Mouse (Mus musculus) cerebellum, postnatal 10 days (tissue): ENCODE measurements around the gene Scn1b.
A peak's percentile ranks its signal among the peaks of the same experiment; 100 is the strongest.

Experiments
- DNase-seq, 2 experiments: peaks; one replicate each; pipeline ENCODE4 v3.0.0; 2021; ENCODE audit warnings: mixed read lengths in 2 of 2

Gene Scn1b

DNA sequence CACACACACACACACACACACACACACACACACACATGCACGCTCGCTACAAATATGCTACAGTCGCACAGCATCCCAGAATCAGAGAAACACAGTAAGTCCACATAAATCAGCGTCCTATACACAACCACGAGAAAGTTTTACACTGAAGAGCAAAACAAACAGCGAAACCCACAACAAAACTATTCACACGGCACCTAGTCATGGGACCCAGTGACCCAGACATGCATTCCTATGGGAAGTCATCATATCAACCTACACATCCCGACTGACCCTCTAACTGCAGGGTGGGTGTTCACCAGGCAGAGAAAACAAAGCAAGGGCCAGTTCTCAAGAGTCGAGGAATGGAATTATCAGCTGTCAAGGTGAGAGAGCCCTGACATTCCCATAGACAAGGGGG, 22.5 kb upstream of the Scn1b start:
- no peak for DNase-seq

DNA sequence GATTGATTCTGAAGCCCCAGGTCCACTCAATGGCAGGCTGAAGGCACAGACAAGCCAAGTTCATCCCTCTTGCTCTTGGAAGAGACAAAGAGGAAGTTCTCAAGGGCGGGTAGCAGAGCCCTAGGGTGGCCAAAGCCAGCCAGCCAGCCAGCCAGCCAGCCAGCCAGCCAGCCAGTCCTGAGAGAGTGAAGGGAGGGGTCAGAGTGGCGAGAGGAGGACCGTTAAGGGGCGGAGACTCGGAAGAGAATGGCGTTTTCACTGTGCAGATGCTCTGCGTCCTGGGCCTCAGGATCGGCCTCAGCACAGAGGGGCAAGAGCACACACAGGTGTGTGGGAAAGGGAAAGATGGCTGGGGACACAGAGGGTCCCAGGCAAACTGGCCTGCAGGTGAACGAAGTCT, 22.0 kb upstream of the Scn1b start:
- DNase-seq, result peak; percentile 77 to 84

DNA sequence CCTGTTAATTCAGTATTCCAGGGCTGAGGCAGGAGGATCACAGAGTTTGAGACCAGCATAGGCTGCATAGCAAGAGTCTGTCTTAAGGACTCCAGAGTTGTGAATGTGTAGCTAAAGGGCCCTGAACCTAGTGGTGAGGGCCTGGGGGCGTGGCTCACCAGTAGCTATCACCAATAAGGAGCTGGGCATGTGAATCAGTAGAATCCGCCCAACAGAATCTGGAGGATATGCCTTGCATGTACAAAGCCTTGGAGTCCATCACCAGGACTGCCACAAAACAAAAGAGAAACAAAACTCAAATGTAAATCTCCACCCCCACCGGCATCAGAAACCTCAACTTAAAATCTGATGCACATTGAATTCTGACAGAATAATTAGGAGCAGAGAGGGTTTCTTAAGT, 21.3 kb upstream of the Scn1b start:
- DNase-seq, result no peak

DNA sequence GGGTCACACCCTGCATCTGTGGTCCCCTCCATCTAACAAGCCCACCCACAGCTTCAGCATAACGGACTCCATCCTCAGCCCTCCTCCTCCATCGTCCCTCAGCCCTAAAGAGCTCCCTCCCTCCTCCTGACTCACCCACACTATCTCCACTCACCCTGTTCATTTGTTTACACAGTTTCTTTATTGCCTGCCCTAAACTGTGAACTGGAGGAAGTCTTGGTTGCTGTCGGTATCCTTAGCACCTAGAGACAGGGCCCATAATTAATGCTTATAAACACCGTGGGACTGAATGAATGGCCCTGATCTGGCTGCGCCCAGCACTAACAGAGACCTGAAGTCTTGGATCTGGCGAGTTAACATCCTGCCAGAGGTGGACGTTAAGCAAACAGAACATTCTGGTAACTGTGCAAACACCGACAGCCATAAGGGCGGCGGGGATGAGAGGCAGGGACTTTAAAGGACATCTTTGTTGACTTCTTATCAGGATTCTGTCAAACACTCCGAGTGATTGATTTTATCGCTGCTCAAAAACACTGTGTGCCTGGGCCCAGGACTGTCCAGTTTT, 18.9 kb upstream of the Scn1b start:
- no peak for DNase-seq

DNA sequence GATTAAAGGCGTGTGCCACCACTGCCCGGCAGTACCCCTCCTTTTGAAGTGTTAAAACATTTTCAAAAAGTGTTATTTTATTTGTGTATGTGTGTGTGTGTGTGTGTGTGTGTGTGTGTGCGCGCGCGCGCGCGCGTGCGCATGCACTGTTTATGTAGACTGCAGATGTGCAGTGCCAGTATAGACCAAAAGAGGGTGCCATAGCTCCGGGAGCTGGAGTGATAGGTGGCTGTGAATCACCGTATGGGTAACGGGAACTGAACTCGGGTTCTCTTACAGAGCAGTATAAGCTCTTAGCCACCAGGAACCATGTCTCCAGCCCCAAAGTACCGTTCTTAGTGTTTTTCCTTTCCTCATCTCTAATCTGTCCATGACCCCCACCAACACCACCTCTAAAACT, 18.1 kb upstream of the Scn1b start:
- DNase-seq, result no peak

DNA sequence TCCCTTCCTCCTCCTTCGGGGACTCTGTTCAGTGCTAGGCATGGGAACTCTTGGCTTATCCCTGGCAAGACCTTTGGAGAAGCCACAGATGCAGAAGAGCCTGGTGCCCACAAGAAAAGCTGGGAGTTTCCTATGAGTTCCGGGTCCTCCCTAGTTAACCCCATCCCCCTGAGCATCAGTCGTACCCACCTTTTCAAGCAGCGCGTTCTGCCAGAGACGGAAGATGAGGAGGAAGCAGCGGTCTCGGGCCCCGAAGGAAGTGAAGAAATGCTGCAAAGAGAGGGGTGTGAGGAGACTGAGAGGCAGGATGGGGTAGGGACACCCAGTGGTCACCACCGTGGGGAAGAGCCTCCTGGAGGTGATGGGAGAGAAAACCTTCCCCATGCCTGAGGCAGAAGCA, 14.1 kb upstream of the Scn1b start:
- no peak for DNase-seq

DNA sequence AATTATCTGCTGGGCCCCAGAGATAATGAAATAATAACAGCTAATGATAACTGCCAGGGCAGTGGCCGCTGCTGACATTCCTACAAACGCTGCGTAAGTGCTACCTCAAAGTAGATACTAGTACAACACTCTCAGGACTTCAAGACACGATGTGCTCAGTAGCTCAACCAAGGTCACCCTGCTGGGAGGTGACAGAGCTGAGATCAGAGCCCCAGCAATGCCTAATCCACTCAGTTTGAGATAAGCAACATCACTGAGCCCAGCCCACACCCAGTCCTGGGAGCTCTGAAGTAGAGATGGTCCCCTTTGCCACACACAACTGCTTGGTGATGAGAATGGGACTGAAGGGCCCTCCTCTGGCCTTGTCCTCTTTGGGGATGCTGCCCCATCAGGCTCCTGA, 13.5 kb upstream of the Scn1b start:
- no peak for DNase-seq

DNA sequence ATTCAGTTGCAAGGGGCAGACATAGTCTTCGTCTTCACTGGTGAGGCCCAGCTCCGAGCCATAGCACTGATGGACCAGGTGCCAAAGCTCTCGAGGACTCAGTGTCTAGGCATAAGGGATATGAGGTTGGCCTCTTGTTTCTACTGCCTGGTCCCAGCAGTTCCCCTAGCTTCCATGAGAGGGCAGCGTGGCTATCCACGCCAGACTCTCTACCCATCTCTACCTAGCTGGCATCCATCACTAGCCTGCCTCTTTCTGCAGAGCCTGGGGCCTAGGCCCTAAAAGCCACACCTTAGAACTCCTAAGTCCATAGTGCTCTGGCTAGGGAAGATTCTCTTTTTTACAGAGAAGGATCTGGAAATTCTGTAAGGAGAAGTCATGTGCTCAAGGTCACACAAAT, 13.0 kb upstream of the Scn1b start:
- peak; percentile 82 to 85 for DNase-seq

DNA sequence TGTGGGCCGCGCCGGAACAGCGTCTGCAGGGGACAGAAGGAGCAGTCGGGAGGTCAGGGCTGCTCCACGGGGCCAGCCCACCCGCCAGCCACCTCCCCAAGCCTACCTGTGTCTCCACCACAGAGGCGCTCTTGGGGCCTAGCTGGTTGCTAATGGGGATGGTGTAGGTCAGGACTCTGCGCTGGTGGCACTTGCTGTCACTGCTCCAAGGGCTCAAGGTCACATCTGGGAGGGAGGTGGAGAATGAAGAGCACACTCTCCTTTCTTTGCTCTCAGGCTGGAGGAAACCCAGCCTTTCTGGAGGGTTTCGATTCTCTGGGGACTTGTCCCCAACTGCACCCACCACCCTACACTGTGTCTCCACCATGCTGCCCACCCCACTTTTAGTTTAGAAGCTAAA, 8.9 kb upstream of the Scn1b start:
- peak in 1 of 2 experiments; percentile 4 for DNase-seq

DNA sequence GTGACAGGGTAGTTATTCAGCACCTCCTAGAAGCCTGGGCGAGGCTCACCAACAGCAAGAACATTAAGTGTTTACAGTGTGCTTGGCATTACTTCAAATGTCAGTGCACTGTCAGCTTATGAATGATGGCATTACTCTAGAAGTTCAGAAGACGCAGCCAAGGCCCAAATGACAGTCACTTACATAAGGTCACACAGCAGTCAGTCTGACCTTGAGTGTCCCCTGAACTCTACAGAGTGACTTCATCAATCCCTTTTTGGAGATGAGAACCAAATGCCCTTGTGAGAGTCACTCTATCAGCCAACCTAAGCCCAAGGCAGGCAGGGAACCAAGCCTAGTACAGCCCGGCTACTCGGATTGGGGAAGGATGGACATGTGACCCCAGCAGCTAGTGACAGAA, 5.1 kb upstream of the Scn1b start:
- peak in 1 of 2 experiments; percentile 1 for DNase-seq

DNA sequence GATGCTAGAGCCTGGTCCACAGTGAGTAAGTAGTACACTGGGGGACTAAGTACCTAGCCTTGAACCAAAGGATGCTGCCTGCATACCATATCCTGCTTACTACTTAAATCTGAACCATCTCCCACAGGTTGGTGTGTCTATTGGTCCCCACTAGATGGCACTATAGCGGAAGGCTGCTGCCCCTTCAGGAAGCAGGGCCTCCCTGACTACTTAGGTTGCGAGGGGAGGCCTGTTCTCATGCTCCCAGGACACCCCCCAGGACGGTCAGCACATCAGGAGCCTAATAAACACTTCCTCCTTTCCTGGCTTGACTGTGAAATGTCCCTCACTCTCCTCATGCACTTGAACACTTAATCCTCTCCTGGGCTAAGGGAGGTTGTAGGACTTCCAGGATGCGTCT, 4.0 kb upstream of the Scn1b start:
- peak; percentile 71 to 85 for DNase-seq

DNA sequence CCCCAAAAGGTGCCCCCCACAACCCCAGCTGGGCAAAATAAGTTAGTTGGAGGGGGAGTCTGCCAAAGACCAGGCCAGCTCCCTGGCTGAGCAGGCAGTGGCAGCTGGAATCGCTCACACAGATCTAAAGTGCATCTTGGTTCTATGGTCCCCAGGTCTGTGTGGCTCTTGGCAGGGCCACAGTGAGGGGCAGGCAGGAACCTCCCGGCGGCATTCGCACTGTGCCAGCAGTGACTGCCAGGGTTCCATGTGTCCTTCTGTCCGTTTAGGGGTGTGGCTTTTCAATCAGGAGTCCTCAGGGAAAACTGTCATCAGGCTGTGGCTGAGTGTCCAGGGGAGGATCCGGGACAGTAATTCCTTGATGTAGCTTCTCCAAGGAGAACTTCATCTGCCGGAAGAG, 3.4 kb upstream of the Scn1b start:
- DNase-seq, result no peak

DNA sequence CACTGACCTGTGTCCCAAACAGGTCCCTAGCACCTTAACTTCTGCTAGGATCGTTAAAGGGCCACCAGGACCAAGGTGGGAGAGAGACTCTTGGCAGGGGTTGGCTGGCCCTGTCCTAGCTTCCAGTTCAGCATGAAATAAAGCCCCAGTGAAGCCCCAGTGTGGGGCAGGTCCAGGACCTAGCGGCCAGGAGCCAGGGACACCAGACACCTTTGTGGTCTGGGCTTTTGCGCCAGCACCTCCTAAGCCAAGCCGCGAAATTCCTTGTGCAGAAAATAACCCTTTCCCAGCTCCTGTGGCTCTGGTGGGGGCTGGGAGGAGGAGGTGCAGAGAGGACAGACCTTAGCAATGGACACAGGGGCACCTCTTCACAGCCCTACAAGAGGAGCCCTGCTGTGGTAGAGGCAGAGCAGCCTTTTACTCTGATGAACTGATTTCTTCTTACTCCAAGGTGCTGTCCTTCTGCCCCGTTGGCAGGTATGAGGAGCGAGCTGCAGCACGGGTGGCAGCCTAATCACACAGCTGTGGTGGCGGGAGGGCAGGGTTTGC, 1.4 kb upstream of the Scn1b start:
- no peak for DNase-seq

DNA sequence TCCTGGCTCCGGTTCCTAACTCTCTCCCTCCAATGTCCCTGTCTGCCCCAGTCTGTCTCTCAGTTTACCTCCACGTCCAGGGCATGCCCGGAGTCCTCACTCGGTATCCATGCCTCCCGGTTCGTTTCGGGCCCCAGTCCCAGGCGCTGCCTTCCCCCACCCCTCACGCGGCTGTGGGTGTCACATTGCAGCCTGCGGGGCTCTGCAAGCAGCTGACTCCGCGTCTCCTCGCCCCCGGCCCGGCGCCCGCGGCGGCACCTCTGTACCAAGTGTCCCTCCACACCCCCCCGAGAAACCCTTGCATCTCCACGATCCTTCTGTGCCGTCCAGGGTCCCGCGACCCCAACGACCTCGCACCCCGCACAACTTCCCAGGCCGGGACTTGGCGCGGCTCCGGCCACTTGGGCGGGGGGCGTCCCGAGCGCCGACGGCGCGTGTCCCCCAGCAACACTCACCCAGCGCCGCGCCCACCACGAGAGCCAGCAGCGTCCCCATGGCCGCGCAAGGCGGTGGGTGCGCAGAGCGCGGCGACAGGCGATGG, 522 bp downstream of the Scn1b start:
- DNase-seq, result peak; percentile 53 to 55

DNA sequence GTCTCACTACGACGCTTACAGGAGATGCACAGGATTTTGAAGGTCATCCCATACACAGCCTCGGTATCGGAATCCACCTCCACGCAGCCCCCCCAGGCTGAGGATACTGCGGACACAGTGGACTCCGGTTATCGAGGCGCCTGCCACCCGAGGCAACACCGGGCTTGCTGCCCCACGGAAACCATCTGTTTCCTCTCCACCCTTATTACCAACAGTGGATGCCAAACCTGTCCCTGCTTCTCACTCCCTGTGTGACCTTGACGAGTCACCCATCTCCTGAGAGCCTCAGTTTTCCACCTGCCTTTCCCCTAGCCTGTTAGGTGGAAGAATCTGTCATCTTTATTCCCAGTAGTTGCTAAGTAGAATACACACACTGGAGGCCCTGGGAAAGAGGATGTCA, 1.7 kb downstream of the Scn1b start:
- DNase-seq, result peak; percentile 50 to 61

DNA sequence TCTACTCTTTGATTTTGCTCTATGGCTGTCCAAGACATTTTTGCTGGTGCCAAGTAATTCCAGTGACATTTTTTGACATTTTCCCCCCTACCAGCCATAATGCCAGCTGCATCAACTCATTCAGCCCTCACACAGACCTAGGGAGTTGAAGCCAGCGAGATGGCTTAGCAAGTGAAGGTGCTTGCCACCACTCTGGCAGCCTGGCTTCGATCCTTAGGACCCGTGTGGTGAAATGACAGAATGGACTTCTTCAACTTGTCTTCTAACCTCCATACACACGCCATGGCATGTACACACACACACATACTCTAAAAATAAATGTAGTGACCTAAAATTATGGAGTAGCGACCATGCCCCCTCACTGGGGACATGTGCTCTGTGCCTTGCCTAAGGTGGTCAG, 2.4 kb downstream of the Scn1b start:
- no peak for DNase-seq

DNA sequence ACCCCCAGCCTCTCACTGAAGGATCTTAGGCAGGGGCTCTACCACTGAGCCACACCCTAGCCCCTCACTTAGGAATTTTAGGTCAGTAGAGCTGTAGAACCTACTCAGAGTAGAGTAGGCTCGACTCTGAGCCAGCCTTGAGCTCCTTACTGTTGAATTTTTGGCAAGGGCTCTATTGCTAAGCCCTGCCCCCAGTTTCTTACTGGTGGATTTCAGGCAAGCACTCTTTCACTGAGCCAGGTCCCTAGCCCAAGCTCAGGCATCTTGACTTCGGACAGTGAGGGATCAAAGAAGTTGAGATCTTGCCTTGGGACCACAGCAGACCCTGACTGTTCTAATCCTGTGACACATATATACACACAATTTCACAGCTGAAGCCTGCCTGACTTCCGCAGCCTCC, 3.1 kb downstream of the Scn1b start:
- DNase-seq, result no peak

DNA sequence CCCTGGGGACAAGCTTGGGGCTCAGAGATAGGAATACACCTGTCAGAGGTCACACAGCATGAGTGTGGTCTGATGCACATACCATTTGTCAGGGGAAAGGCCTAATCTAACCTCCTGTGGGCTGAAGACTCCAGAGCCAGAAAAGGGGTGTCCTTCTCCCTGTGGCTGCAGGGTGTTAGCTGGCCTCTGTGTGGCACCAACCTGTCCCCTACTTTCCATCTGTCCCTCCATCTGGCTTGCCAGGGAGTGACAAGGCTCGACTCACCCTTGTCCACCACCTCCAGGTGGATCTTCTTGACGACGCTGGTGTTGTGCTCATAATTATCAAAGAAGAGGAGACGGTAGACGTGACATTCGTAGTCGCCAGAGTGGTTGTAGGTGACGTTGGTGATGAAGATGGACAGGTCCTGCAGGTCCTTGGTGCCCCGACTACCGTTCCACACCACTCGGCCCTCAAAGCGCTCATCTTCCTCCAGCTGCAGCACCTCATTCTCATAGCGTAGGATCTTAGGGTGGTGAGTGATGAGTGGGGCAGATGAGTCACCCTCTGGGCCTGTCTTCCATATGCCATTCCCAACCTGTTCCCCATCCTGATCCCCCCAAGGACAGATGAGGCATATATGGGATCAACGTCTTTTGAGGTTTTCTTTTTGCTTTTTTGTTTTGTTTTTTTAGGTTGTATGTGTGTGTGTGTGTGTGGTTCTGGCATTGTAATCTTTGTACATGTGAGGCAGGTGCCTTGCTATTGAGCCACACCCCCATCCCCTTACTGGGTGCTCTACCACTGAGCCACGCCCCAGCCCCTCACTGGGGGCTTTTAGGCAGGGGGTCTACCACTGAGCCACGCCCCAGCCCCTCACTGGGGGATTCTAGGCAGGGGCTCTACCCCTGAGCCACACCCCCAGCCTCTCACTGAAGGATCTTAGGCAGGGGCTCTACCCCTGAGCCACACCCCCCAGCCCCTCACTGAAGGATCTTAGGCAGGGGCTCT, 3.9 kb downstream of the Scn1b start:
- DNase-seq, result peak in 1 of 2 experiments; percentile 44

DNA sequence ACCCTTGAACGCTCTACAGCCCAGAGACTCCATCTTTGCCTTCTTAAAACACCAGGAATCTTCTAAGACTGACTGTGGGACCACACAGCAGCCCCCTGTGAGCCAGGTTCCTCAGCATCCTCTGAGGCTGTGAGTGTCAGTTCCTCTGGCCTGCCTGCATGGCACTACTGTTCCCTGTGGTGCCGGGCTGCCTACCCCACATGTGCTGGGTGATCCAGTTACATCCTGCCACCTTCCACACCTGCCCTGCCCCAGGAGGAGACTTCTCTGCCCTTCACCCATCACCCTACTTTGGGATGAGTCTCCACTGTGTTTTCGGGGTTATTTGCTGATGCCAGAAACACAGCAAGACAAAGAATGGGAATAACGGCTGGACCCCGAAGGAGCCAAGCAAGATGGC, 7.2 kb downstream of the Scn1b start:
- DNase-seq, result no peak

DNA sequence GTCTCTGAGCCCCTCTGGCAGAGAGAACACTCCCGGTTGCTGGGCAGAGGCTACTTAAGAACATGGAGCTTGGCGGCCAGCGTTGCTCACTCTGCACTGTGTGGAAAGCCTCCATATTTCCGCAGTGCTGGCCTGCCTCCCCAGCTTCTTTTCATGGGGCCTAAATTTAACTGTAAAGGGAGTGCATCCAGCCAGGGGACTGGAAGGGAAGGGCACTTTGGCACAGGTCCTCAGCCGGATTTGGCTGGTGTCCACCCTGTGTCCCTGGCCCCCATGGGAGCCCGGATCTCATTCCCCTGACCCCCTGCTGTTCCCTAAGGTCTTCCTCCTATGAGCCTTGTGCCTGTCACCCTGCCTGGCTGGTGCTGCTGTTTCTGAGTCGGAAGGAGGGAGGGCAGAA, 8.3 kb downstream of the Scn1b start:
- DNase-seq, result peak; percentile 63 to 67

DNA sequence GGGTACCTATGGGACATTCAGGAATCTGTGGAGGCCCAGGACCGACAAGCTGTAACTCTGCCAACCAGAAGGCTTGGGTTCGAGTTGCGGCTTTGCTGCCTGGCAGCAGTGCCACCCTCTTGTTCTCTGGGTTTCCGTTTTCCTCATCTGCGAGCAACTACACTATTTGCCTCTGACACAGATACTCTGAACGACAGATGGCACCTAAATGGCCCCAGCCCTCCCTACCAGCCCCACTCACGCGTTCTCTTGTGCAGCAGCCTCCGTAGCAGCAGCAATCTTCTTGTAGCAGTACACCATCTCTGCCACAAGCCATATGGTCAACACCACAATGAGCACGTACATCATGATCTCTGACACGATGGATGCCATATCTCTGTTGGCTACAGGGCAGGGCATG, 9.3 kb downstream of the Scn1b start:
- peak; percentile 50 to 52 for DNase-seq

DNA sequence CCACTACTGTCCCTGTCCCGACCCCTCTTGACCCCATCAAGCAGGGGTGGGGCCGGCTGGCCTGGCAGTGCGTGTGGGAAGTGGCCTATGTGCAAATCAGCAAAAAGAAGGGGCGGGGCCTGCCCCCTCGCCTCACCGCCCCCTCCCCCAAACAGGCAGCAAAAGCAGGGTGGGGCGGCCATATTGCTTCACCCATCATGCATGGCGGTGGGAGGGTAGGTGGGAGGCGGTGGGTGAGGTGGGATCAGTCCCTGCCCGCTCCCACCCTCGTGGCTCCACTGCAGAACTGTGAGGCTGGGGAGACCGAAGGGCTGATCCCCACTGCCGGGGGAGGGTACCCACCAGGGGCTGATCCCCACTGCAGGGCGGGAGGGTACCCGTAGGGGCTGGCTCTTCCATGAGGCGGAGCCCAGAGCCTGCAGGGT, 10.1 kb downstream of the Scn1b start:
- DNase-seq, result peak in 1 of 2 experiments; percentile 37

DNA sequence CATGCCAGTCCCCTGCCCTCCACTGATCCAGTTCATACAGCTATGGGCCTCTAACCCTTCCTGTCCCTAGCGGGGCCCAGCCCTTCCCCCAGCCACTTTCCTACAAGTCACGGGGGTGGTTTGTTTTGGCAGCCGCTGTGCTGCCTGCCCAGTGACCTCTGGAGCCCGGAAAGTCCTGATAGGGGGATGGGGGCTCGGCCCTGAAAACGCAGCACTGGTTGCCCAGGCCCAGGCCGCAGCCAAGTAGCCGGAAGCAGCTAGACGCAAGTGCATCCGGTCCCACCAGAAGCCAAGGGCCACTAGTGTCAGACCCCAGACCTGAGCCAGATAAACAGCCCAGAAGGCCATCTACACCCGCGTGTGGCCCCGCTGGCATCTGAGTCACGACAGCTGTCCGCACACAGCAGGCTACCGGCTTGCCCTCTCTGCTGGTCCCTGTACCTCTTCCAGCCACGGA, 11.2 kb downstream of the Scn1b start:
- DNase-seq, result peak; percentile 70 to 77

DNA sequence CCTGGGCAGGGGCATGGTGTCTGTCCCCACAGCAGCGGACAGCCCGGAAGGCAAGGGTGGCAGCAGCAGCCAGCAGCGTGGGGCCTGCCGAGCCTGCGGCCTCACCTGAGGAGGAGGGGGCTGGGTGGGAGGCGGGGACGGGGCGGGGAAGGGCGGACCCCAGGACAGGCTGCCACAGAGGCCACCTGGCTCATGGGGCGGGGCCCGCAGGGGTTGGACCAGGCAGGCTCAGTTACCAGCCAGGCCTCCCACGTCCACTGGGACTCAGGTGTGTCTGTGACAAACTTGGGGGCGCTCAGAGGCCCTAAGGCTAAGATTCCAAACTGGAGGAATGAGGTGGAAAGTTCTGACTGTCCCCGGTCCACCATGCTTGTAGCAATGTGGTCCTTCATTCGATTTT, 11.6 kb downstream of the Scn1b start, which contains the start of gene Hpn:
Hpn (minus strand) TSS at position 109 of the 400 bp plus-strand sequence.
- no peak for DNase-seq
